Mouse (Mus musculus): ENCODE data around the gene Npas3.

Npas3 gene

GRCm38 (mm10) chr12:53992411-53992810 is 743.9 kb downstream of the Npas3 start:
- DNase-seq (ENCODE audit: low spot score) = no peak

GRCm38 (mm10) chr12:53995710-53996109 is 747.2 kb downstream of the Npas3 start:
- DNase-seq (ENCODE audit: low spot score) = no peak

GRCm38 (mm10) chr12:53997141-53997540 is 748.7 kb downstream of the Npas3 start:
- DNase-seq (ENCODE audit: low spot score) = no peak

DNA sequence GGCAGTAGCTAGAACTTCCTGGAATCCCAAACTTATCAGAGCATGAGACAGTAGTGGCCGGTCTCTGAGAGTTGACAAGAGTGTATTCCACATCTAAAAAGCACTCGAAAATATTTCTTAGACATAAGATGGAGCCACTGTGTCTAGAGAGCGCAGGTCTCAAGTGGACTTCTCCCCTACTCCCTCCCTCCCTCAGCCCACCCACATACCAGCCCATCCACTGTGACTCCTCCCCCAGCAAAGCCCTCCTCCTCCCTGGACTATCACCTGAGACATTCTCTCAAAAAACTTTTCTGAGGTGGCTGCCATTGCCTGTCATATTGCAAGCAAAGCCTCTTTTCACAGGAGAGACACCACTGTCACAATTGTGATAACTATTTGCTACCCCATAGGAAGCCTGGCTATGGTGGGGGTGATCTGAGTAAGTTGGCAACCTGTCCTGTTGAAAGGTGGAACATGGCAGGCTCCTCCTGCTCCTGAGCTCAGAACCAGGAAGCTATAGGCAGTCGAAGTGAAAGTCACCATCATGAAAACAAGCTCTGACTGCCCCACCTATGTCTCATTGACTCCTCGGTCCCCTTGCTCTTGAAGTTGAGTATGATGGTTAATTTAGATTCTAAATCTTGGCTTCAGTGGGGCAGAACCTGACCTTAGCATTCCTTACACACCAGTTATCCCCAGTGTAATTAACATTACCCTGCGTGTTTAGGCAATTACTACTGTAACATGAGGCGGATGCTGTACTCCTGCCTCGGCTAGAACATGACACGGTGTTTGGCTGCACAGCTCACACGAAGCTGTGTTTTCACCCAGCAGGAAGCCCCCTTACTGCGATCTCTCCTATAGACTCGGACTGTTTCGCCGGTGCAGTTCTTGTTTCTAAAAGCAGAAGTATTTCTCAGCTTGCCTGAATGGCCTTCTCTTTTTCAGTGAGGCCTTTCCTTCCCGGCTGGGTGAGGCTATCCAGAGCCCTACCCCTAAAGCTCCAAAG is 751.5 kb downstream of the Npas3 start:
- no peak for DNase-seq (ENCODE audit: low spot score)

- DNase-seq (ENCODE audit: low spot score) = no peak
These were observed 754.0 kb downstream of the Npas3 start for GRCm38 (mm10) chr12:54002496-54002895.

DNA sequence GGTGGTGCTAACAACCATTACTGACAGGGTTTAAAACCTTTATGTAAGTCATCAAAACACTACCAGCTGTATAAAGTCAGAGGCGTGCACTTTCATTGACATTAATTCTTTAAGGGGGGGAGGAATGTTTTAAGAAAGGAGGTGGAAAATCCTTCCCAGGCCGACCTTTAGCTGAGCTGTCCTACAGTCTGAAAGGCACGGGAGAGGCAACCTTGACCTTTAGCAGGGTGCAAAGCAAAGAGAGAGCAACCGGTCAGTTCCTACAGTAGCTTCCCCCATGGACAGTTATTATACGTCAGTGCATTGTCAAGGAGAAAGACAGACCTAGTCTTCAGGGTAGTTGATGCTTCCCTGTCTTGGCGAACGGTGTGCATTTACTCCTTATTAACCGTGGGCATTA is 756.1 kb downstream of the Npas3 start:
- DNase-seq (ENCODE audit: low spot score) = no peak

- DNase-seq (ENCODE audit: low spot score) = no peak
These were observed 757.1 kb downstream of the Npas3 start for GRCm38 (mm10) chr12:54005546-54005945.

DNA sequence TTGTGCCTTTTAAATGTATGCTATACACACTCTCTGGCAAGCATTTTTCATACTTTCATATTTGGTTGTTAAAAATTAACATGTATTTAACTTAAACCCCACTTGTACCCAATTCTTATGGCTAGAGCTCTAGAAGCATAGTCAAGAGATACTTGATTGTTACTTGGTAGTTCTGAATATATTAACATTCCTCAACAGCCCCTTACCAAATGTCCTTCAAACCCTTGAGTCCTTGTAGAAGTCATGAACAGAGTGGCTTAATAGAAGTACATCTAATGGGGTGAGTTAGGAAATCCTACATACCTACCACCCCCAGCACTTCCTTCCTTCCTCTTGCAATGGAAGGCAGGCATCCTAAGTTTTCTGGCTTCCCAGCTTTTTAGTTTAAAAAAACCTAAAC is 766.8 kb downstream of the Npas3 start:
- DNase-seq (ENCODE audit: low spot score) = no peak

DNA sequence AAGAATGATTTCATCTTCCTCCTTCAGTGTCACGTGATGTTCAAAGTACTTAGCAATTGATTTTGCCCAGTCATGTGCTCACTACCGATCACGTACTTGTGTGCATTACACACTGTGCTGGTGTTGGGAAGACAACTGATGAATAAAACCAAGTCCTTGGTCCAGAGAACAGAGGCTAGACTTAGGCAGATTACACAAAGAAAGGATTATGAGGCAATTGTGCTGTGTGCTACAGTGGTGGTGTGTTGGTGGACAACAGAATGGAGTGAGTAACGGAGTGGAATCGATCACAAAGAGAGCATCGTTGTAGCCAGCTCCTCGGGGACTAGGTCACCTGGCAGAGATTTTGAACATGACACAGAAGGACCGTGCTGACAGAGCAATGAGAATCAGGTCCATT is 769.5 kb downstream of the Npas3 start:
- DNase-seq (ENCODE audit: low spot score) = no peak

GRCm38 (mm10) chr12:54019979-54020378 is 771.5 kb downstream of the Npas3 start:
- DNase-seq (ENCODE audit: low spot score) = no peak

DNA sequence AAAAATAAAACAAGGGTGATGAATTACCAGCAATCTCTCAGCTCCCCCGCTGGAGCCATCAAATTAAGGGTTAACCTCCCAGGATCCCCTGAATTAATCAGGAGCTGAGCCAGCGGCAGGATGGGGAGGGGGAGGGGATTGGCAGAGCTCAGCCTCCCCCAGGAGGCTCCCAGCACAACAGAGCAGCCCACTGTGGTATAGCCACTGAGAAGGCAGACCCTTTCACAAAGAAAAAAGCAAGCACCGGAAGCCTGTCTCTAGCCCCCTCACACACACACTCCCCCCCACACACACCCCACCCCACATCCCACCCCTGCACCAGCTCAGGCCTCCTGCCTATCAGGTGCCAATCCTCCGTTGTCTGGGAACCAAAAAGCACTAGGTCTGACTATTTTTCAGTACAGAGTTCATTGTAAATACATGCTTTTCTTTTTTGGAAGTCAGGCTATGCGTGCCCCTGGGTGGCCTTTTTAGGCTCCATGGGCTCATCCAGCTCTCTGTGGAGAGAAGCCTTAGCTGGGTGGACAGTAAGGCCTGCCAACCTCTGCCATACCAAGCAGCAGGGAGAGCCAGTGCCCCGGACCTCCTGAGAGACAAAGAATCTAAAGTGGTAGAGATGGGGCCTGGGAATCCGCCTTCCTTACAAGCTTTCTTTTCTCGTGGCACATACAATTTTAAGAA is 786.3 kb downstream of the Npas3 start:
- DNase-seq (ENCODE audit: low spot score) = no peak

- DNase-seq (ENCODE audit: low spot score) = no peak
These were observed 789.1 kb downstream of the Npas3 start for GRCm38 (mm10) chr12:54037602-54038001.

DNA sequence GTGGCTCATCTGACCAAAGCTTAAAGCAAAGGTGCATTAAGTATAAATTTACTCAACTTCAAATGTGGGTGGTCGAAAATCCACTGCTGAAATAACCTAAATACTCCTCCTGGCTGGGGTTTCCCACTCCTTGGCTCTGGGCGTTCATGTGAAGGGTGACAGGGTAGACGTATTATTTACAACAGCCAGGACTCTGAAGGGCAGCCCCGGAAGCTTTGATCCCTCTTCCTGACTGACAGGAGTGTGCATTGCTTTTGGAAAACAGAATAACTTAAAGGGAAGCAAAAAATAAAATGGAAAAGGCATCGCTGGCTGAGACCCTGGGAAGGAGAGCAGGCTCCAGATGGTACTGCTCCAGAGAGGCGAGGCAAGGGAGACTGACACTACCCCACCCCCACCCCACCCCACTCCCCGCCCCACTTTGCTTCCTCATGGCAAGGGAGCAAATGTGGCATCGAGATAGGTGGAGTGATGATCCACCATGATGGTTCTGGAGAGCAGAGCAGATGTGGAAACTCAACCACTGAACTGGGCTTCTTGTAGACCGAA is 794.6 kb downstream of the Npas3 start:
- no peak for DNase-seq (ENCODE audit: low spot score)

GRCm38 (mm10) chr12:54044606-54045334 is 796.3 kb downstream of the Npas3 start:
- no peak for DNase-seq (ENCODE audit: low spot score)

DNA sequence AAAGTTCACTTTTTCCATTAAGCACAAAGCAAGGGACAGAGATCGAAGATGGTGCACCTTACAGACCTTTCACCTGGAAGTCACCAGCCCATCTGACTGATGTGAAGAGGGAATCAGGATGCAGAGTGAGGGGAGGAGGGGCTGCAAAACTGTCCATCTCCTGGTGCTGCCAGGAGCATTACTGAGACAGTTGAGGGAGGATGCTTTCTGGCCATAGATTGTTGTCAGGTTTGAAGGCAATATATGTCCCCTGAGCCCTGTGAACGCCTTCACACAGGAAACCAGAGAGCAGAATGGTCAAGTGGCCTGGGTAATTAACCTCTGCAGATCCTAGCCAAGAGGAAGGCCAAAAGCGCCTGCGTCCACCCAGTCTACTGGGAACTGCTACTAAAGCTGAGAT is 796.9 kb downstream of the Npas3 start:
- DNase-seq (ENCODE audit: low spot score) = no peak

- no peak for DNase-seq (ENCODE audit: low spot score)
These were observed 798.3 kb downstream of the Npas3 start for GRCm38 (mm10) chr12:54046824-54047223.

GRCm38 (mm10) chr12:54048126-54048525 is 799.6 kb downstream of the Npas3 start:
- DNase-seq (ENCODE audit: low spot score) = no peak

DNA sequence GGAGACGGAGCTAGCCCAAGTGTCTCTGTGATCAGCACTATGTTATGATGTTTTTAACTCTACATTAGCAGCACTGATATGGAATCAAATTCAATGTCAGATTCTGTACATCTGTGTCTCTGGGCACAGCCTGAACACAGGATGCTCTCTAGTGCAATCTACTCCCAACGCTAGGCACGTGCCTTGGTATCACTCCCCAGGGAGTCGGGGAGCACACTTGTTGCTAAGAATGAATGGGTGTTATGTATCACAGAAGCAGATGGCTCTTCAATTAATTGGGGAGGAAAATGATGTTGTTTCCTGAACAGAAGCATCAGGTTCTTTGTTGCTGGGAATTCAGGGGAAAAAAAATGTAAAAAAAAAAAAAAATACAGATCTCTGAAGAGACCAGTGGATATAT is 801.4 kb downstream of the Npas3 start:
- DNase-seq (ENCODE audit: low spot score) = no peak

- DNase-seq (ENCODE audit: low spot score) = no peak
These were observed 804.5 kb downstream of the Npas3 start for GRCm38 (mm10) chr12:54052939-54053338.

GRCm38 (mm10) chr12:54053598-54053997 is 805.1 kb downstream of the Npas3 start:
- no peak for DNase-seq (ENCODE audit: low spot score)

- peak; percentile 81 for DNase-seq (ENCODE audit: low spot score)
These were observed 812.3 kb downstream of the Npas3 start for GRCm38 (mm10) chr12:54060732-54061131.

DNA sequence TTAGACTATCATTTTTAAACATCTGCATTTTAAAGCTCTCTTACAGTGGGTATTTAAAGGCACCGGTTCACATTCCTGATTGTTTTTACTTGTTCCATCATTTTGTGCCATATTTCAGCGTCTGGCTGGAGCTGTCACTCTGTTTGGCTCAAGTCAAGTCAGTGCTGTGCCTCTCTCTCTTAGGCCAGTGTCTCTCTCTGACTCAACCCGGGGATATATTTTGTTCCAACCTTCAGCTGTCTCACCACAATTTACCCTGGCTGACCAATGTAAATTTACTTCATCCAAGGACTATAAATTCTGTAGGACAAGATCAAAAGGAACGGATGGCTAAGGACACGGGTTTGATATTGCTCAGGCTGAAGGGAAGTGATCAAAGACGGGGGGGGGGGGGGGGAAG is 812.7 kb downstream of the Npas3 start:
- DNase-seq (ENCODE audit: low spot score) = no peak
